Mouse (Mus musculus) megakaryocyte, embryonic 14.5 days (primary cell): Measurements from ENCODE around the gene Zfp867. TPM values are rescaled to one million over a fixed set of nuclear protein-coding genes. Genes with fewer than 3 reads are reported as not detected.

Experiments used
- H3K27me3 ChIP-seq: replicated peaks from 2 replicates; pipeline ENCODE3; 2012; ENCODE audit warnings: inconsistent platforms
- H3K36me3 ChIP-seq: replicated peaks from 2 replicates; pipeline ENCODE3; 2012; ENCODE audit warnings: low read length, inconsistent platforms, mixed read lengths
- H3K4me1 ChIP-seq: 2 replicates; pipeline ENCODE4 v1.6.1; 2012; ENCODE audit warnings: inconsistent platforms
- H3K4me3 ChIP-seq: replicated peaks from 2 replicates; pipeline ENCODE3; 2012; ENCODE audit warnings: moderate library complexity, mild to moderate bottlenecking, inconsistent platforms
- H3K9me3 ChIP-seq: 2 replicates; pipeline ENCODE4 v1.6.1; 2012; ENCODE audit warnings: inconsistent platforms
- FLI1 ChIP-seq: IDR thresholded peaks from 2 replicates; pipeline ENCODE4 v1.6.1; 2012; ENCODE audit warnings: low read length, inconsistent platforms, mixed read lengths
- GATA1 ChIP-seq: IDR thresholded peaks from 3 replicates; pipeline ENCODE4 v1.6.1; 2012; ENCODE audit warnings: mixed read lengths, low read length, inconsistent platforms, borderline replicate concordance
- polyA plus RNA-seq: library from polyadenylated mRNA; stranded (reverse); fragments of >175 nt; gene quantifications from 2 replicates; pipeline ENCODE4 v1.2.3, GENCODE M21; 2012; ENCODE audit warnings: low replicate concordance; ENCODE audit not compliant: insufficient read depth

Zfp867 gene
- polyA plus RNA-seq, 1 experiment: 0.07 TPM

- Histone ChIP-seq H3K27me3 (peaks cover 32% of the 10 kb centered on the region), H3K4me3 (peak overlapping the region; percentile 93), H3K4me1 (peaks cover 23% of the 10 kb centered on the region), H3K36me3 (peaks cover 43% of the 10 kb centered on the region), H3K9me3 (no peaks in the 10 kb centered on the region)
- TF ChIP-seq FLI1 (no peak), GATA1 (no peak)
Measured at GRCm38 (mm10) chr11:59505839-59506712, 33.8 kb upstream of the Zfp867 start.

DNA sequence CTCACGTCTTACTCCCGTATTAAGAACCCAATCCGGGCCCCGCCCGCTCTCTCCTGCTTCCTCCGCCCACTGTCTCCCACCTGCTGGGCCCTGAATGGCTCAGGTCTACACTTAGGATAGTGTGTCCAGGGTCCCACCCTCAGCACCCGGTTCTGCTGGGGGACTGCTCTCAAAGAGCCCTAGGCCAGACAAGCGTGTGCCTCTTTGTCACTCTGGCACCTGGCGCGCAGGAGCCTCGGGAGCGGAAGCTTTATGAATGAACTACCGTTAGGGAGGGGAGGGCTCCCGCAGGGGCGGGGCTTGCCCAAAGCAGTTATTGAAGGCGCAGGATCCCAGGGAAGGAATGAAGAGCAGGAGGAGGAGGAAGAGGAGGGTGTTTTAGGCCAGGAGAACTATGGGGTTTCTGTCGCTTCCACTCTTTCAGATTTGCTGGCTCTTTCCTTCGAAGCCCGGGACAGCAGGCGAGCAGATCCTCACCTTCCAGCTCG lies 33.1 kb upstream of the Zfp867 start:
- peaks cover 32% of the 10 kb centered on the region for H3K27me3 ChIP-seq
- TF ChIP-seq GATA1 (no peak), FLI1 (no peak)
- peaks cover 46% of the 10 kb centered on the region for H3K36me3 ChIP-seq
- peak overlapping the region; percentile 93 for H3K4me3 ChIP-seq
- H3K4me1 ChIP-seq: peaks cover 23% of the 10 kb centered on the region
- no peaks in the 10 kb centered on the region for H3K9me3 ChIP-seq

- H3K36me3 ChIP-seq: peaks cover 73% of the 10 kb centered on the region
- H3K4me3 ChIP-seq: no peak overlapping the region
- H3K27me3 ChIP-seq: peaks cover 18% of the 10 kb centered on the region
- TF ChIP-seq FLI1 (no peak), GATA1 (no peak)
- peaks cover 39% of the 10 kb centered on the region for H3K4me1 ChIP-seq
- peaks cover 3% of the 10 kb centered on the region; the same call in 1 of the 2 replicates for H3K9me3 ChIP-seq
Measured at GRCm38 (mm10) chr11:59501978-59502700, 29.9 kb upstream of the Zfp867 start.

GRCm38 (mm10) chr11:59497747-59498146 lies 25.5 kb upstream of the Zfp867 start:
- H3K4me1 ChIP-seq: peaks cover 21% of the 10 kb centered on the region
- H3K27me3 ChIP-seq: no peaks in the 10 kb centered on the region
- no peak overlapping the region for H3K4me3 ChIP-seq
- TF ChIP-seq GATA1 (no peak), FLI1 (no peak)
- peaks cover 3% of the 10 kb centered on the region; the same call in 1 of the 2 replicates for H3K9me3 ChIP-seq
- H3K36me3 ChIP-seq: peaks cover 99% of the 10 kb centered on the region

DNA sequence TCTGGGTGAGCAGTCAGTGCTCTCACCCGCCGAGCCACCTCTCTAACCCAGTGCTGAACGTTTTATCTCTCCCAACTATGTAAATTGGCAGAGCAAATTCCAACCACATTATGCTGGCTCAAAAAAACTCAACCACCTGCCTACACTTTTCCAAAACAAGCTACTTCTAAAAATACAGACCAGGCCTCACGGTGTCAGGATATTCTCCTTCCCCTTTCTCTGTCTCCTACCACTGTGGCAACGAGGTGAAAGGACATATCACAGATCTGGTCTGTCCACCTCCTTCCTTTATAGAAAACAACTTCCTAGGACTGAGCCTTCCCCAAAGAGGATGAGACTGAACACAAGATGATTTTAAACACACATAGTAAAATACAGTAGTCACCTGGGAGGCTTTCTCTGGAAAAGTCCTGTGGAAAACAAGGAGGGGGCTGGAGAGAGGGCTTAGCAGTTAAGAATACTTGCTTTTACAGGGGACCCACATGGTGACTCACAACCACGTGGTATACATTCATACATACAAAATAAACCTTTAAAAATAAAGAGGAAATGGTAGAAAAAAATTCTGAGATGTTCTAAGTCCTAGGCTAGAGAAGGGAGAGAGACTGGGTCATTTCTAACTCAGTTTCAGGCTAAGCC lies 24.5 kb upstream of the Zfp867 start:
- Histone ChIP-seq H3K27me3 (no peaks in the 10 kb centered on the region), H3K4me3 (no peak overlapping the region), H3K9me3 (peaks cover 3% of the 10 kb centered on the region; the same call in 1 of the 2 replicates), H3K36me3 (peaks cover 99% of the 10 kb centered on the region), H3K4me1 (peaks cover 21% of the 10 kb centered on the region)
- TF ChIP-seq FLI1: no peak
- no peak for TF ChIP-seq GATA1

DNA sequence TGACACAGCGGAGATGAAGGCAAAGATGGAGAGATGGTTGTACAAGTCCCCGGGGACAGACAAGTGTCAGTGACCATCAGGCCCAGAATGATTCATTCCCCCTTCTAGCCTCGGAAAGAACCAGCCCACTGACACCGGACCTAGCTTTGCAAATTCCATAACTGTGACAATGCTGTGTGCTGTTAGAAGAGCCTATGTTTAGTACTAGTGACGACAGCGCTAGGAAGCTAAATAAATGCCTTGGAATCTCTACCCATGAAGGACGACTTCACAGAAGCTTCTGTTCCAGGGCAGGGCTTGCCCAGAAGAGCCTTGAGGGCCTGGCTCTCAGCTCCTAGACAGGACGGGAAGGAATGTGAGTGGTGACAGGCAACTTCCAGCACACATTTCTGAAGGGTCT lies 13.9 kb upstream of the Zfp867 start:
- peaks cover 8% of the 10 kb centered on the region for H3K27me3 ChIP-seq
- peaks cover 52% of the 10 kb centered on the region for H3K36me3 ChIP-seq
- H3K4me1 ChIP-seq: no peaks in the 10 kb centered on the region
- H3K4me3 ChIP-seq: no peak overlapping the region
- no peaks in the 10 kb centered on the region for H3K9me3 ChIP-seq
- TF ChIP-seq GATA1 (no peak), FLI1 (no peak)

DNA sequence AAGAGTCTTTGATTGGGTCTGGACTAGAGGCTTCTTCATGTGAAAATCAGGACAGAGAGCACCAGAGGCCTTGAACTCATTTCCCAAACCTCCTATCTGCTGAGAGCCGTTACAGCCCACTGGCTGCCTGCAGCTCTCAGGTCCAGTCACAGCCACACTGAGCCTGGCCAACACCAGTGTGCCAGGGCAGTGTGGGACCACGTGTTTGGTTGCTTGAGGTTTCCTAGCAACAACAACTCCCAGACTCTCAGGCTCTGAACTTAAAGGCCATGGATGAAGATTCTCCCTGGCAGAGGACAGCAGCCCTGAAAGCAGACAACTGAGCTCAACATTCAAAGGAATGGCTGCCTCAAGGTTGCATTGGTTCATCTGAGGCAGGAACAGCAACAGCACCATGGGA lies 13.4 kb upstream of the Zfp867 start:
- no peak overlapping the region for H3K4me3 ChIP-seq
- H3K27me3 ChIP-seq: peaks cover 13% of the 10 kb centered on the region
- peaks cover 1% of the 10 kb centered on the region; the same call in 1 of the 2 replicates for H3K9me3 ChIP-seq
- no peak for TF ChIP-seq FLI1
- no peak for TF ChIP-seq GATA1
- no peaks in the 10 kb centered on the region for H3K4me1 ChIP-seq
- H3K36me3 ChIP-seq: peaks cover 46% of the 10 kb centered on the region

- Histone ChIP-seq H3K36me3 (peaks cover 26% of the 10 kb centered on the region), H3K27me3 (peaks cover 25% of the 10 kb centered on the region), H3K9me3 (peaks cover 6% of the 10 kb centered on the region), H3K4me1 (no peaks in the 10 kb centered on the region), H3K4me3 (no peak overlapping the region)
- TF ChIP-seq GATA1: no peak
- TF ChIP-seq FLI1: no peak
Measured at GRCm38 (mm10) chr11:59483212-59483611, 10.9 kb upstream of the Zfp867 start.

- H3K9me3 ChIP-seq: peaks cover 6% of the 10 kb centered on the region
- peaks cover 3% of the 10 kb centered on the region for H3K4me1 ChIP-seq
- H3K27me3 ChIP-seq: peaks cover 50% of the 10 kb centered on the region
- H3K36me3 ChIP-seq: no peaks in the 10 kb centered on the region
- TF ChIP-seq GATA1 (no peak), FLI1 (no peak)
- H3K4me3 ChIP-seq: no peak overlapping the region
Measured at GRCm38 (mm10) chr11:59477240-59477639, 5.0 kb upstream of the Zfp867 start.
